Mouse (Mus musculus) spleen, postnatal 10 days (tissue): ENCODE results near the gene Mecom.

ENCODE experiments used
- DNase-seq, 2 experiments: peaks; one replicate each; pipeline ENCODE4 v3.0.0; 2021 to 2022; ENCODE audit warnings: low spot score in 2 of 2

The Mecom gene

DNA sequence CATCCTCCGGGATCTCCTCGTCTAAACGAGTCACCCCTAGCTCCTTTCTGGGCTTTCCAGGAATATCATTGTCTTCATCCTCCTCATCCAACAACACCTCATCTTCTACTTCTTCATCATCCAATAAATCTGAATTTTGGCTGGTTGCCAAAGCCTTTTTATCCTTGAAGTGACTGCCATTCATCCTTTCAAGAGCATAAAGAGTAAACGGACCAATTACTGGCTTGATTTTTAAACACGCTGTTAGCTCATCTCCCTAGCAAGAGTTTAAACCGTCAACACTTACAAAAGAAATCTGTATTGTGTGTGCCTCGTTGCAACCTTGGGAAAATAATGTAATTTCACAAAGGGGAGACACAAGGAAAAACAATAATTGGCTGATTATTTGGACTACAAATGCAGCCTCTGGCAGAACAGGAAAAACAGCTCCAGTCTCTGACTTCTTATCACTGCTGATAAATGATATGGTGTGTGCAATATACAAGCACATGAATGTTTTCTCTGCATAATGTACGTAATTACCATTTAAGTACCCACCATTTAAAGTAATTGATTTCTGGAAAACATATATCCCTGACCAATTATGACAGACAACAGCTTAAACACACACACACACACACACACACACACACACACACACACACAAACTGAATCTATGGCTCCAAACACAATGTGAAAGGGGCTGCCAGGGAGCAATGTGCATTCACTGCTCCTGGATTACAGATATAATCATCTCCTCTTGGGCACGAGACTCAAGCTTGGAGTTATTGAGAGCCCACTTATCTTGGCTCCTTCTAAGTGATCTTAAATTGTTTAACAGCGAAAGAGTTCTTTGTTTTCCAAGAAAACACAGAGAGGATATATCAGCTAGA lies 590.2 kb downstream of the Mecom start:
- no peak for DNase-seq

DNA sequence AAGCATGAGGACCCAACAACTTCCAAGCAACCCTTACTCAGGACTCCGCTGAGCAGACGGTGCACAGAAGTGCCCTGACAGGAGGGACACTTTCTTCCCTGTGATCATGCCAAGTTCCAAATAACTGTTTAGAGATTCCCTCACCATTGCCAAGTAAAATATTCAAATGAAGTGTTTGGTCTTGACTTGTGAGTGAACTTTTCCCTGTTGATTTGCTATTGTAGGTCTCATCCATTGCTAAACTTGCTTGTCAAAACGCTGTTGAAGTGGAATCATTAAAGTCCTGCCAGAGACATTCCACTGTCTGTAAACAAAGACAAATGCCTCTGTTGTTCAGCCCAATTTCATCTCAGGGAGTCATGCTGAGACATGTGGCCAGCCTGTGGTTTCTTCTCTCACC lies 594.5 kb downstream of the Mecom start:
- no peak for DNase-seq

DNA sequence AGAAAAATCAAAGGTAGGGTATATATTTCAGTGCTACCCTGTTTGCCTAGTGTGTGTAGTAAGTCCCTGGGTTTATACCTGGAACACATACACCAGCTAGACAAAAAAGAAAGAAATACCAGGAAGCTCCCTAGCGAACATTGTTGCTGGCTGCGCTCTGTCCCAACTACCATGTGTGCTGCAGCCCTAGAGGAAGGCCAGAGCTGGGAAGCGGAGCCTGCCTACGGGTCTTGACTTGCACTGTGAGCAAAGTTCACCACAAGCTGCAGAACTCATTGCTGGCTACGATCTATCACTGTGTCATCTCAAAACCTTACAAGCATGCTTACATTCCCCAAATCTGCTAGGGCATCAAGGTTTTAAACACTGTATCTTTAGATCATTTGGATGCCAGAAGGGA lies 597.0 kb downstream of the Mecom start:
- DNase-seq = no peak

DNA sequence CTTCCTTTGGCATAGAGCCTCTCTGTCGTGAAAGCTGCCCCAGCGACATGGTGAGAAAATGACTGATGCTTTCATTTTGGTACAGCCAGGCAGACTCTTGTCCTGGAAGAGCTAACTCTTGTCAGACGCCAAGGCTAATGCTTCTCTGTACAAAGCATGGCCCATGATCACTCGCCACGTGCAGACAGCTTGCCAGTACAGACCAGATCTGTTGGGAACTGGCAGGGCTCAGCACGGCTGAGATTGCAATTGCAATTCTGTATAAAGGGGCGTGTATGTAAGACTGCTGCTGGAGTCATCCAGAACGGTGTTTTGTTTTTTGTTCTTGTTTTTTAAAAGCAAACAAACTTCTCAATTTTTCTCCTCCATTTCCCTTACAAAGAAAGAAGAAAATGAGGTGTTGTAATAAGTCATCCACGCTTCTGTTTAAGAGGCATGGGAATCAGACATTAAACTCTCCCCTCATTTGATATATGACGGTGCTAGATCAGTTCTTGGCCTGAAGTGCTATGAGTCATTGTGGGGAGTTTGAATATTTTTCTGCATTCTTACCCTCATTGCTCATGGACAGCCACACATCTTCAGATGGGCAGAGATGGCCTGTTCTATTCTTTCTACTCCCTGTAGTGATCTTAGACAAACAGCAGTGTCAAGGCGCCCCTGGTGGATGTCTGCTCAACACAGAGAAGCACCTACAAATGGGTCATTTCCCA lies 644.1 kb downstream of the Mecom start:
- no peak for DNase-seq
